Mouse (Mus musculus): ENCODE measurements around the gene Olfr716. TPM values are rescaled to one million over a fixed set of nuclear protein-coding genes. Genes with fewer than 3 reads are reported as not detected.

Gene Olfr716
- not detected for polyA plus RNA-seq (2017; shearing (Covaris generic))

DNA sequence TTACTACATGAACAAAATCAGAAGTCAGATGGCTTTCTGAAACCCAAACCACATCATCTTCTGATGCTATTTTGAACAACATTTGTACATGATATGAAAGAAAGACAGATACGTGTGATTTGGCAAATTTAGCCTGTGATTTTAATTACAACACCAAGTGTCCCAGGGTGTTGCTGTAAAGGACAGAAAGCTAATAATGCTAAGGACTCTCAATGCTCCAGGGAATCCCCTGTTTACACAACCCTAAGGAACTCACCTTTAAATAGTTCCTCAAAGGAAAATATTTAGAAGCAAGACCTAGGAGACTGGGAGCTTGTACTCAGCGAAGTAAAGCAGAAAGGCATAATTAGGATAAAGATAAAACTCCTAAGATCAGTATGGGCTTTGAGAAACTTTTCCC lies at the start of gene Olfr716:
Gene Olfr716 (plus strand): TSS at position 301 of the 400 bp plus-strand sequence.

GRCm38 (mm10) chr7:107092920-107093319 lies 45.2 kb upstream of the Olfr716 start, which contains the start of gene Olfr17:
Gene Olfr17 (plus strand): TSS chr7:107093220.

GRCm38 (mm10) chr7:107110269-107110668 lies 27.9 kb upstream of the Olfr716 start, which contains the start of gene Olfr715b:
Gene Olfr715b (minus strand): TSS chr7:107110369.

GRCm38 (mm10) chr7:107130983-107131382 lies 7.1 kb upstream of the Olfr716 start, which contains the start of gene Olfr715:
Gene Olfr715 (minus strand): TSS chr7:107131083.

GRCm38 (mm10) chr7:107166690-107167089 lies 28.6 kb downstream of the Olfr716 start, which contains the start of gene Nlrp14:
Gene Nlrp14 (plus strand): TSS chr7:107166990.

Other genes starting within 250 kb of the Olfr716 start
- not detected for gene Olfr707, start 237.1 kb upstream of the Olfr716 start, polyA plus RNA-seq (2017; shearing (Covaris generic))
- not detected for gene Olfr1532-ps1, start 230.3 kb upstream of the Olfr716 start, polyA plus RNA-seq (2017; shearing (Covaris generic))
- not detected for gene Olfr709-ps1, start 206.1 kb upstream of the Olfr716 start, polyA plus RNA-seq (2017; shearing (Covaris generic))
- gene Olfr710, start 190.0 kb upstream of the Olfr716 start, polyA plus RNA-seq (2017; shearing (Covaris generic)): not detected
- not detected for gene Olfr6, start 174.4 kb upstream of the Olfr716 start, polyA plus RNA-seq (2017; shearing (Covaris generic))
- gene Olfr711, start 162.9 kb upstream of the Olfr716 start, polyA plus RNA-seq (2017; shearing (Covaris generic)): not detected
- not detected for gene Olfr2, start 132.3 kb upstream of the Olfr716 start, polyA plus RNA-seq (2017; shearing (Covaris generic))
- not detected for gene Olfr713, start 107.2 kb upstream of the Olfr716 start, polyA plus RNA-seq (2017; shearing (Covaris generic))
- not detected for gene Olfr714, start 67.3 kb upstream of the Olfr716 start, polyA plus RNA-seq (2017; shearing (Covaris generic))
- gene Olfr17, start 45.1 kb upstream of the Olfr716 start, polyA plus RNA-seq (2017; shearing (Covaris generic)): not detected
- gene Olfr715b, start 28.0 kb upstream of the Olfr716 start, polyA plus RNA-seq (2017; shearing (Covaris generic)): 0.12 TPM
- 0.07 TPM for gene Olfr715, start 7.2 kb upstream of the Olfr716 start, polyA plus RNA-seq (2017; shearing (Covaris generic))
- not detected for gene Nlrp14, start 28.7 kb downstream of the Olfr716 start, polyA plus RNA-seq (2017; shearing (Covaris generic))
- not detected for gene Rbmxl2, start 71.1 kb downstream of the Olfr716 start, polyA plus RNA-seq (2017; shearing (Covaris generic))
- gene Syt9, start 232.4 kb downstream of the Olfr716 start, polyA plus RNA-seq (2017; shearing (Covaris generic)): not detected